Mouse (Mus musculus) kidney, adult 10 weeks (tissue): Measurements from ENCODE around the gene St6gal2. TPM values are rescaled to one million over a fixed set of nuclear protein-coding genes. Genes with fewer than 3 reads are reported as not detected.

Experiments
- polyA plus RNA-seq: library from polyadenylated mRNA; stranded (reverse); fragments of 350-450 nt; fragmentation: Illumina TruSeq; extraction: RNeasy Lipid Tissue Mini Kit (QIAGEN cat#74804); gene quantifications from one replicate; pipeline ENCODE4 v1.2.3, GENCODE M21; 2014; ENCODE audit warnings: low read depth, low replicate concordance

Gene St6gal2
- not detected for polyA plus RNA-seq

DNA sequence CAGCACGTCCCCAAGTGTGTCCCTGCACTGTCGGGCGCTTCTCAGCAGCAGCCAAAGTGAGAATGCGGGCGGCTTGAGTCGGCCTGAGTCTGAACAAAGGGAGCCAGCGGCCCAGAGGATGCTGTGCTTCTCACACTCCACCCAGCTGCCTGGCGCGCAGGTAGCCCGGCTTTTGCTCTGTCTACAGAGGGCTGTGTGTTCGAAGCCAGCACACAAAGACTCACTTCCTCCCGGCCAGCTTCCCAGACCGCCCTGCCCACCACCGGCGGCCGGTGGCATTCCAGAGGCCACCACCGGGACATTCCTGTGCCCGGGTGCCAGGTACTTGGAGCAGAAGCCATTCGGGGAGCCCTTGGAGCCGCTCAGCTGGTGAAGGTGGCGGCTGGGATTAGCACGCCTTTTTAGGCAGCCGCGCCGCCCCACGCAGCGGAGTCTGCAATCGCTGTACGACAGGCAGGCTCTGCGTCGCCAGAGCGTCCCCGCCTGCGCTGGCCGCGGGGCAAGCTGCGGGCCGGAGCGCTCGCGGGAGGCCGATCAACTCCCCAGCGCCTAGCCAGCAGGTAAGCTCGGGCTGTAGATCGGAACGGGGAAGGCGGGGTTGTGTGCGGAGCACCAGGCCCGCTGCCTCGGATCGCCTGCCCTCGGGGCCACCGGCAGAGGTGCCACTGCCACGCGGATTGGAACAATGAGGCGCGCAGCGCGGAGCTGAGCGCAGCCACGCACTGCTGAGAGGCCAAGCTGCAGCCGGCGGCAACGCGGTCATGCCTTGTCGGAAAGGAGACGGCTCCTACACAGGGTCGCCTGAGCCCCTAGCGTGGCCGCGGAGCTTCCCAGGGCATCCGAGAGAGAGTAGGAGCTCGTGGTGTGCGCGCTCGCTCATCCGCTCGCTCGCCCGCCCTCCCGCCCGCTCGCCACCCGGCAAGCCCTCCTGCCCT is at the start of gene St6gal2:
Gene St6gal2 (plus strand): TSS at position 133 of the 935 bp plus-strand sequence.

Other genes starting within 250 kb of the St6gal2 start
- gene Vmn2r118, start 179.8 kb downstream of the St6gal2 start, polyA plus RNA-seq: not detected